Mouse (Mus musculus): Measurements from ENCODE around the gene Mast4.
A peak's percentile ranks its signal among the peaks of the same experiment; 100 is the strongest.

Gene Mast4

DNA sequence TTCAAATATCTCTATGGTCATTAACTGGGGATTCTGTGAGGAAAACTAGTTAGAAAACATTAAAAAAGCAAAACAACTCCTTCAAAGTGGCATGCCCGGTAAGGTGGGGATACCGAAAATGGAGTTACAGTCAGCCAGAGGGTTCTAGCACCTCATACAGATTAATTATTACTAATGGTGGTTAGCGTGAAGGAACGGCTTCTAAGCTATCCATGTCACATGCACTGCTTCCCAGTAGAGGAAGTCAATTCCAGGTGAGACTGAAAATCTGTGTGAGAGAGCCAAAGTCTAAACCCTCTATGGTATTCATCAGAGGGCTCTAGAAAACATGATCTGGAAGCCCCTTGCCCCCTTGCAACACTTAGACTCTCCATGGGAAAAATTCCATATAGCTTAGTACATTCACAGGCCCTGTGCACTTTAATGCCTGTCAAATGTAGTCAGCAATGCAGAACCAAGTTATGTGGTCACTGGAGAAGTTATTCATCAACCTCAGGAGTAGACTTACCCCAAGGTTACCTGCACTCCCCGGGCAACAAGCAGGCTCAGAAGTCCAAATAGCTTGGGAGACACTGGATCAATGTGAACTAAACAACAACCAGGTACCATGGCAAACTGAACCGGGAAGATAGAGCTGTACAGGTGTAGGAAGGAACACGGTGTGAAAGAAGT lies 96.1 kb downstream of the Mast4 start:
- DNase-seq = no peak

DNA sequence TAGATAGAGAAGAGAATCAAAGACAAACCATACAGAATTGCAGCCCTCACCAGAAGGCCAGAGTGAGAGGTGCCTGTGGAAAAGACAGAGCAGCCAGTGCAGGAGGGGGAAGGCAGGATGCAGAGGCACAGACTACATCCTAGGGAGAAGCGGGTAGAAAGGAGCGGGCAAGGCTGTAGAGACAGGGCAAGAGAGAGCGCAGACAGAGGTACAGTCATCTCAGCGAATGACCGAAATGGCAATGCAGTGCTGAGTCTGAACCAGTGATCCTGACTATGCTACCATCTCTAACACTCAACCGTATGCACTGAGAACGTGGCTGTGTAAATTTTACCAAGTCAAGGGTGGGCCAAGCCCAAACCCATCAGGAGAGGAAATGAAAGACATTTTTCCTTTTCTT lies 102.1 kb downstream of the Mast4 start:
- peak; percentile 83 for DNase-seq

DNA sequence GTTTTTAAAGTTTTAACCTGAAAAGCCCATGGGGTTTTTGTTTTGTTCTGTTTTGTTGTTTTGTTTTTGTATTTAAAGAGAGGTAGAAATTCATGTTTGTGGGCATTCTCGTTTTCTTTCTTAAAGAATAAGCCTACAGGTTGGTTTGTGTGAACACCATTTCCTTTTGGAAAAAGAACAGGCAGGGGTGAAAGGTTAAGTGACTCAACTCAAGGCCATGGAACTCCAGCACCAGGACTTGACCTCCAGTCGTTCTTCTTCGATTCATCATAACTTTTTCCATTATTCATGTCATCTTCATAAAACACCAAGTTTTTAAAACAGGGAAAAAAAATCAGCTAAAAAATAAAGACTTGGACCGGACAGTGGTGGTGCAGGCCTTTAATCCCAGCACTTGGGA lies 105.2 kb downstream of the Mast4 start:
- no peak for DNase-seq

DNA sequence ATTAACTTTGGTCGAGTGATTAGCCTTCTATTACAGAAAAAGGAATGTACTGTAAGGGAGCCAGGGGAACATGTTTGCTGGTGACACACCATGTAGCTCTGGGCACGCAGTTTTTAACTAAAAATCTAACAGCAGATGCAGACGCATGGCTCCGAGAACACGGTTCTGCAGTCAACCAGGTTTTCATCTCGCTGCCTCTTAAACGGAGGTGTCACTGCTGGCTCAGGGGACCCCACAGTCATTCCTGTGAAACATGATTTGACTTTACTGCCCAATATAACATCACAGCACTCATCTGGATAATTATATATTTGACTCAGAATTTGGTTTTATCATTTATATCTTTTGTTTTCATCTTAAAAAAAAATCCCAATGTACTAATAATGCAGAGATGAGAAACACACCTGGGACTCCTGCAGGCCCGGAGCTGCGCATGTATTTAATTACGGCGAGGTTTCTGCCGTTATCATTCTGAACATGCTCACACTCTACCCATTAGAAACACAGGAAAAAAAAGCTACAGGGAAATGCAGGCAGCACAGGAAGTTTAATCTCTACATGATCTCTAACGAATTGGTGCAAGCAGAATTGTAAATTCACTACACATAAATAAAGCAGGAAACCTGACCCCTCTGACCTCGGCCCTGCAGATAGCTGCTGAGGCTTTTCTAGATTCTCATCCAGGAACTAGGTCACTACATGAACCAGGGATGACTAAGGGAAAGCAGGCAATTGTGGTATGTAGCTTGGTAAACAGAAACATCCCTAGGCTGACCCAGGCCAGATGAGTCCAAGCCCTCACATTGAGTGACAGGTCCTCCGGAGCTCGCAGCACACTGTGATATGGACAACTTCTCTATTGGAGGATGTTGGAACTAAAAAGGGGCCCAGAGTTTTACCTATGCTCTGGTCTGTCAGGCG lies 108.1 kb downstream of the Mast4 start:
- DNase-seq = peak; percentile 85

DNA sequence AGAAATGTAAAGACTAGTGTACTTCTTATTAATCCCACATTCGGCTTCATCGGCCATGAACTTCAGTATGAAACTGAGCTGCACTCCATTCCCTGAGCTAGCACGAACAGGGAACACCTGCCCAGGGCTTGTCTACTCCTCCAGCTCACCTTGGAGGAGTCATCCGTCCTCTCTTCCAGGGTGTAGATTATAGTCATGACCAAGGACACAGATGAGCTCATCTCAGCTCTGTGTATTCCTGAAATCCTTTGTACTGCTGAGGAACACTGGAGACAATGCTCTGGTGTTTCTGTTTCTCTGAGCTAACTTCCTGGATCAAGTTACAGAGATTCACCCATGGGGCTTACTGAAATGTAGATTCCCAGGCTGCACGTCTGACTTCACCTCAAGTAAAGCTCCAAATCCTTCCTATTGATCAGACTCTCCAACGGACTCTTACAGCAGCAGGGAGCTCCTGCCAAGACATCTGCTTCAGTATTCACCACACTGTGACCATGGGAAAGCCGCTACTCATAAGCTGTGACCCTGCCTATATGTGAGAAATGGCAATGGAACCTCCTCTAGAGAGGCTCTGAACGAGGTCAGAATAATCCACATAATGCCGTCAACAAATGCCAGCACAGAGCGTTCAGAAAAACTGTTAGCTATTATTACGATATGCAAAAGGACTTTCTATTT lies 108.9 kb downstream of the Mast4 start:
- DNase-seq = peak; percentile 85

DNA sequence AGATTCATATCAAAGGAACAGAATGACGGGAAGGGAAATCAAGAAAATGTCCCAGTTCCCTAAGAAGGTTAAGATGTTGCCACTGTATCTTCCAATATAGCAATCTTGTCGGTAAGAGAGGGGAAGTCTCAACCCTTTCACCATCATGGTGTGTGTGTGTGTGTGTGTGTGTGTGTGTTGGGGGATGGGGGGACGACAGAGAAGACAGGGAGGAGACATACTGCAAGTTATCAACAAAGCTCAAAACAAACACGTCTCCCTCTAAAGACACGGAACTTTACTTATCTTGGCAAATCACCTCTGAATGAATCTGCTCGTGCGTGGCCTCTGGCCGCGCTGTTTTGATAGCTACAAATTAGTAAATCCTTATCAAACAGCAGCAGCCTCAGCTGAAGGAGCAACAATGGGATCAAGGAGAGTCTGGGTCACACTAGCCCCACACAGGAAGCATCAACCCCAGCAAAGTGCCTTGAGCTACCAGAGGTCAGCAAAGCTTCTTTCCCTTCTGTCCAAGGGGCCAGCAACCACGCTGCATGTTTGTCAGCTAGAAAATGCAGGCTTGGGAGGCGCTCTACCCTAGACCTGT lies 113.7 kb downstream of the Mast4 start:
- DNase-seq = peak; percentile 85

DNA sequence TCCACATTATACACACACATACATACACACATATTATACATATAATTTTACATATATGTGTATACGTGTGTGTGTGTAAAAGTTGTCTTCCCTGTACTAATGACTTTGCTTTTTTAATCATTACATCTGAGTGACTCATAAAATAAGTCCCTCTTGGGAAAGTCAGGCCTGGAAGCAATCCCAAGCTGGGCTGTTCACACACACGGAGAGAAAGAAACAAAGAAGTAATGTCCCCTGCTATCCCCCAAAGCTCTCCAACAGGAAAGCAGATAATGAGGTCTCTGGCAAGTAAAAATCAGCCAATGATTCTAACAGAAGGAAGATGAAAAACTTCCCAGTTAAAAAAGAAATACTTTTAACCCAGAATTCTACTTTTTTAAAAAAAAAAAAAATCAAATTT lies 114.3 kb downstream of the Mast4 start:
- DNase-seq = peak; percentile 92

DNA sequence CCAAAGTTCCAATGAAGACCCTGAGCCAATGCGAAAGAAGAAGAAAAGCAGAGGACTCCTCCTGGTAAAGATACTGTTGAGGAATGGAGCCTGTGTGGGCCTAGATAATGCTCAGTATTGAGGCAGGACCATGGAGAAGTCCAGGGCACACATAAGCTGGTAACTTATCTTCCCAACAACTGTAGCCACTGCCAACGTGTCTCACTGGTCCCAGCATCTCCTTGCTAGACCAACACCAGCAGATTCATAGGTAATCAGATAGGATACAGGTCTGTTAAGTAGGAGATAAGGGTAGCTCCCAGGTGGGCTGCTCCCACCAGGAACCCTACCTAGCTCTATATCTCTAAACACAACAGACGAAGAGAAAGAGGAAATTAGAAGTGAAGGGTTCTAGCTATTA lies 116.8 kb downstream of the Mast4 start:
- peak; percentile 67 for DNase-seq

DNA sequence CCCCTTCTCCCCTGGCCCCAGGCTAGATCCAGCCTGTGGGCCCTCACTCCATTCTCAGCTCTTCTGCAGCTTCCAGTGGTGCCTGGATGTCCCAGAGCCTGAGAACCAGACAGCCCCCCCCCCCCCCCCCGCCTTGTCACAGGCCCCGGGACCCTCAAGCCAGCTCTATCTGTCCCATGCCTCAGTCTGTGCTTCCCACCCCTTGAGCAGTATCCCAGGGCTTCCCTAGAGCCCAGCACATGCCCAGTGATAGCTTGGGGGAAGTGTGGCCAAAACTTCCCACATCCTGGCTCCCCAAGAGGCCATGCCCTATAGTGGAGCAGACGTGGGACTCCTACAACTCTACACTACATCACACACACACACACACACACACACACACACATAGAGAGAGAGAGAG lies 119.8 kb downstream of the Mast4 start:
- DNase-seq = peak; percentile 69

DNA sequence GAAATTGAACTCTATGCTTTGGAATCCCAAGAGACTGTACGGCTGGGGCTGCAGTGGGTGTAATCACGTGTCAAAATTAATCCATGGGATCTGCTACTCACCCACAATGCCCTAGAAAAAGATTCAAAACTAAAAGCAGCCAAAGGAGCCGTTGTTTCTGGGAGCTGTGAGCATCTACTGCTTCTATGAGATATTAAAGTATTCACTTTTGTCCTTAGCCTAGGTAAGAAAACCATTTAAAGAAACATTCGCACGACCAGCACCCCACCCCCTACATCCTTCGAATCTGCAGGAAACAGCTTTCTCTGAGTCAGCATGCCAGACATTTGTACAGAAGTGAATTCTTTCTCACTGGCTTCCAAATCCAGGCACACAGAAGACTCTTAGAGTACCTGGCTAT lies 122.3 kb downstream of the Mast4 start:
- no peak for DNase-seq

DNA sequence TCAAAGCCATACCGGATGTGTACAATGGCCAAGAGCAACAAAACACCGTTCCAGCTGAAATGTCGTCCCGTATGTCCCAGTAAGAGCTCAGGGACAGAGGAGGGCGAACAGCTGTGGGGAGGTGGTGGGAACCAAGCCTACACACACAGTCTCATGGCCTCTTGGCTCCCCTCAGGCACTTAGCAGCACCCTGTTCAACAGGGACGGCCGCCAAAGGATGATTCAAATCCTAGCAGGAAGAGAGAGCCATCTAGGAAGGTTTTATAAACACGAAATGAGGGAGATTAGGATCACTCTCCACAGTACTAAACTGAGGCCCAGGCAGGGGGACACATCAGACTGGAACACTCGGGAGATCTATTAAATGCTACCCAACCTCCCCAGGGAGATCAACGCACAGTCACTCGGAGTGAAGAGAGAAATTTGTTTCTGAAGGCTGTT lies 122.8 kb downstream of the Mast4 start:
- DNase-seq = peak; percentile 99

DNA sequence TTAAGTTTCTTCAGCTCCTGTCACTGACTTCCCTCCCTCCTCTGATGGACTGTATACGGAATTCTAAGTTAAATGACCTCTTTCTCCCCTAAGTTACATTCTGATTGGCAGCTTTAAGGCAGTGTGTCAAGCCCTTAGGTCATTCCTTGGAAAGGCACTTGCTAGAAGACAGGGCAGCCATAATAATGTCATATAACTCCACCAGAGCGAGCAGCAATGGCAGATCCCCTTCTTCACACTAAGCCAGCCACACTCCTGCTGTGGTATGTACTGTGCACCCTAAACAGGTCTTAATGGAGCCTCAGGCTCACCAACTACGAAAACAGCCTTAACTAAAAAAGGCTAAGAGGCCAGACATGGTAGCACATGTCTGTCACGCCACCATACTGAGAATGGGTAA lies 123.6 kb downstream of the Mast4 start:
- peak; percentile 89 for DNase-seq

DNA sequence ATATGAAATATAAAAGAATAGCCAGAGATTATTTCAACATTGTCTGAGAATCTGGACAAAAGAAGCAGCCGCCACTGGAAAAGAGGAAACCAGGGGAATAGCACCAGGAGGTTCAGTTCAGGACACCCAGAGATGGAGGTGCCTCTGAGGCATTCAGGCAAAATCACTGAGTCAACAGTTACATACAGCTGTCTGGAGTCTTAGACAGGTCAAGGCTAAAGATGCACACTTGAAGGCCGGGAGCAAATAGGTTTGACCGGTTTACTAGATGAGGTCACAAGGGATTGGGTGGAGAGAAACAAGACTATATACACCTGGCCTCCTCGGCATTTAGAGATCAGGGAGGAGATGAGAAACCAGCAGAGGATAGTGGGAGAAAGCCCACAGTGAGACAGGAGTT lies 127.1 kb downstream of the Mast4 start:
- DNase-seq = peak; percentile 85

DNA sequence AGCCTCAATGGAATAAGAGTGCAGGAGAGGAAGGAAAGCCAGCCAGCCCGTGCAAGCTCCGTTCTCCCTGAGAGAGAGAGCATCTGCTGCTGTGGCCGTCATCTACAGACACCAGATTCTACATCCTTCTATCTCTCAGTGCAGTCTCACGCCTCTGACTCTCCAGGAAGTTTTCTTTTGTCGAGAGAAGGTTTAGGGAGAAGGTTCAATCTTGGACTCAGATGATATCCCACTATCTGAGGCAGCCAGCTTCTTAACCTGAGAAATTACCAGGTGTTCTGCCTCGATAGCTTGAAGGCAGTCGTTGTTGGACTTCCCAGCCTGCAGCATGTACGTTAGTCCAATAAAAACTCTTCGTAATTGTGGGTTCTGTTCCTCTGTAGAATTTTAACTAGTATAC lies 127.7 kb downstream of the Mast4 start:
- DNase-seq = peak; percentile 88

DNA sequence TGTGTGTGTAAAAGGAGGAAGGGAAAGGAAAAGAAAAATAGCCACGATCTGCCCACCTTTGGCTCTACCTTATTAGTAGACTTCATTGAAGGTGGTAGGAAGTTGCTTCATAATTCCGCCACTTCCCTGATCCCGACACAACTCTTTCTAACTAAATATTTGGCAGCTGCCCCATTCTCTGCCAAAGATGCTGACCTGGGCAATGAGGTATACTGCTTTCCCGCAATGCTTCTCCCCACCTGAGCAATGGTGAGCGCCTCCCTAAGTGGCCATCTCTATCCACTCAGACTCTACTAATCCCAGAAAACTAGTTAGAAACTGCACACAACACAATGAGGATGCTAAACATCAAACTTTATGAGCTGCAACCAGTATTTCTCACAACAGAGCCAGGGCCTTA lies 129.1 kb downstream of the Mast4 start:
- peak; percentile 72 for DNase-seq

DNA sequence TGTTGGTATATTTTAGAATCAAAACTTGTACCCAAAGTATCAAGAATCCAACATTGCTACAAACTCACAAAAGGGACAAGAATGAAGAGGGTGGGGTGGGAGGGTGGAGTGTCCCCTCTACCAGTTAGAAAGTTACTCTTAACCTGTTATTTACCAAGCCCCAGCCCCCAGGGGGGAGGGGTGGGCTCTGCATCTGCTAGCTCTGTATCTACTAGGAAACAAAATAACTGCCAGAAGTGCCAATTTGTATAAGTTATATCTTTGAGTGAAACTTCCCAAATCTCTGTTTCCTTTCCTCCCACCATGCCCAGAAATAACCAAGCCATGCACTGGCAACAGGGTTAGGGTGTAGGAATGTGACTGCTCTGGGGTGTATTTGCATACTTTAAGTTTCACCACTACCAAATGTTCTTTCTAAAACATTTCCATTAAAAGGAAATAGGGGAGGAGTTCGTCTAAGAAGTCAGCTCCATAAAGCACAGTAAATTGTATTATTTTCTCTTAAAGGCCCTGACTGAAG lies 130.9 kb downstream of the Mast4 start:
- peak; percentile 73 for DNase-seq

DNA sequence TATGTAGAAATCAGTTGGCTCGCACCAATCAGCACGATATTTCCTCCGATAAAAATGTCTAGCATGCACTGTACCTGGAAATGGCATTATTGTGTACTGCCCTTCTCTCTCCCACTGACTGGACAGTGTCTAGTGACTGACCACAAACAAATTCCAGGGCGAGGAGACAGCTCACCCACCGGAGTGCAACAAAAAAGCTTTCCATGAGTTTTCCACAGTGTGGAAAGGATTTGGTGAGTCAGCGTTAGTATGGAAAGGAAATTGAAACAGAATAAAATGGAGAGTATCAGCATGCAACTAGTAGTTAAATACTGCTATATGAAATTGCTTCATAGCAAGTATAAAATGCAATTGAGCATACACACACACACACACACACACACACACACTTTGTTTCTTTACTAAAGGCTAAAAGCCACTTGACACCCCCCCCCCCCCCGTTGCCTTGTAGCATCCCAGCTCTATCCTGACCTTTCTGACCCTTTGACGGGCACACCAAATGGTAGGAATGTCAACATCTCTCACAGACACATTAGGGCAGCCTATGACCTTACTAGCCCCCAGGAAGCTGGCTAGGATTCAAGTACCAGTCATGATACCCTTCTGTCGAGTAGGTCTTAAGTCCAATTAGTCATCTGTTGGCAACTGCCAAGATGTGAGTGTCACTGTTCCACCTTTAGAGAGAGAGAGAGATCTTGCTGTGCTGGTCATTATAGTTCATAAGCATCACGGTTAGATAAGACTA lies 133.1 kb downstream of the Mast4 start:
- peak; percentile 61 for DNase-seq

DNA sequence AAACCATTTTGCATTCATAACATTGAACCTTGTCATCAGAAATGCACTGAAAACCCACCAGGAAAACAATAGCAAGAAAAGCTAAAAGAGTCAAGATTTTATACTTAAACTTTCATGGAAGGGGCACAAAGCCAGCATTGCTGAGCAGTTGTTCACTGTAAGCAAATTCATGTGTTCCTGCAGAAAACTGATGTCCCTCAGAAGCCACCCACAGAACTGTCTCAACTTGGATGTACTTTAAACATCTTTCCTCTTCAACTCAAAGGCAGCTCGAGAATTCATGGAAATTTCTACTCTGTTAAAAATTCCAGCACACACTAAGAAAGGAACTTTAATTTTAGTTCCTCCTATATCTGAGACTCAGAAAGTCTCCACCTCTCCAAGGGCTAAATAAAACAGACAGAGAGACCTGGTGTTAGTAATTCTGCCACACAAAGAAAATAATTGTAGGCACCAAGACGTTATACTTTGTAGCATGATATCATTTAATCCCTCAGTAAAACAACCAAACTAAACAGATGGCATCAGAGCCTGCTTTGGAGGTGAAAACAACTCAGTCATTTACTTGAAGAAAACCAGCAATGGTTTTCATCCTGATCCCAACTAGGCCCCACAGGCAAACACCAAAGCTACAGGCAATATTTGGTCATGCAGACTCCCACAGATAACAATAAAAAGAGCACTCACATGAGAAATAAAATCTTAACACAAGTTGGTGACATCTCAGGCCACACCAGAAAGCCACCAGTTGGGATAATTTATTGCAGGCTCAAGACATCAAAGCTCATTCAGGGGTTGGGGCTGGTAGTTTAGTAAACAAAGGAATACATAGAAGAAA lies 134.3 kb downstream of the Mast4 start:
- DNase-seq = peak; percentile 60

DNA sequence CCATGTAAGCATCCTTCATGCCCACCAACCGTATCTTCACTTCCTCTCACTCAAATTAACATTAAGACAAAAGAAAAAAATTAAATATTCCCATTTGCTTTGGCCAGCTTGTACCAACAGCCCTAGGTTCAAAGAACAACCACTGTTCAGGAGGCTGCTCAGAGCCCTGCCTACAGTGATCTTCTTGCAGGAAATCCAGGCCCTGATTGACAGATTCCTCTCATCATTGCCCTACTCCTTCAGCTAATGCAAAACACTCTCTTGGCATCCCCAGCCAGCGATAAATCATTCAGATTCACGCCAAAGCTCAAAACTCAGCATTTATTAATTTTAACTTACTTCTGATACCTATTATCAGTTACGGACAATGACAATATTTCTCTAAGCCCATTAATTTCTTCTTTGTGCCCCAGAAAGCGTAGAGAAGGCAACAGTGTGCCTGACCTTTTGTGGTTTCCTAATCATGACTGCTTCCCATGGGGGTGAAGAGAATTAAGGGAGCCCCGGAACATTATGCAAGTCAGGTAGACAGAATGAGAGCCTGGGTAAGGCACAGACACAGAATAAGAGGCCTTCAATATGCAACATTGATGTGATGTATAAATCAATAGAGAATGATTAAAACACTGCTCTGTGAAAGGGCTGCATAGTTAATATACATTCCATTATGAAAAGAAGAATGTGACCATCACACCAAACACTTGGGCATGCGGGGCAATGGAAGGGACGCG lies 135.9 kb downstream of the Mast4 start:
- peak; percentile 40 for DNase-seq

DNA sequence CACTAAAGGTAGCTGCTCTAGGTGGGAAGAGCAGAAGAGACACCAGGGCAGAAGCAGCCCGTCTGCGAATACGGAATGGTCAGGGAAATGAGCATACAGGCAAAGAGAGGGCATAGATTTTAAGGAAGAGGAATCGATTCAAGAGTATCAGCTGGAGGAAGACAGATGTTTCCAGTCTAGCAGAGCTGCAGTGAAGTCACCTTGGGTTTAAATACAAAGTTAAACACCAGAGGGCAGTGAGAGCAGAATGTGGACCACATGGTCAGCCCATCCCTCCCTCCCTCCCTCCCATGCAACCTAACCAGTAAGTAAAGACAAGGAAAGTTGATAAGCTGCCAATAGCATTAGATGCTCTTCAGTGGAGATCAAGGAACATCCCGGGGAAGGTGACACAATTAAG lies 138.0 kb downstream of the Mast4 start:
- peak; percentile 59 for DNase-seq

DNA sequence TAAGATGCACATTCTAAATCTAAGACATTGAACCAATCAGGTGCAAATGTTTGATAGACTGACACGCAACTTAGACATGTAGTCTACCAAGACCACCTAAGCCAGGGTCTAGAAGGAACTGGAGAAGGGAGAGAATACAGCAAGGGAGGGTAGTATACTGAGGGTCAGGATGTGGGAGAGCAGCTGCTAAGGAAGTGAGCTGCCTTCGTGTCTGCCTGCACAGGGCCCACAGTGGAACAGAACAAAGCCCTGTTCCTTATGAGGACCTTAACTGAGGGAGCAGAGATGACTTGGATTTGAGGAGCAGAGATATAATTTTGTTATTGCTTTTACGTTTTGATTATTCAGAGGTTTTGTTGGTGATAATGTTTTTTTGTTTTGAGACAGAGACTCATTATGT lies 138.4 kb downstream of the Mast4 start:
- DNase-seq = peak; percentile 43

Measured in heart, adult 11 months (tissue).